Mouse (Mus musculus): ENCODE results near the gene Txnrd1.

DNA sequence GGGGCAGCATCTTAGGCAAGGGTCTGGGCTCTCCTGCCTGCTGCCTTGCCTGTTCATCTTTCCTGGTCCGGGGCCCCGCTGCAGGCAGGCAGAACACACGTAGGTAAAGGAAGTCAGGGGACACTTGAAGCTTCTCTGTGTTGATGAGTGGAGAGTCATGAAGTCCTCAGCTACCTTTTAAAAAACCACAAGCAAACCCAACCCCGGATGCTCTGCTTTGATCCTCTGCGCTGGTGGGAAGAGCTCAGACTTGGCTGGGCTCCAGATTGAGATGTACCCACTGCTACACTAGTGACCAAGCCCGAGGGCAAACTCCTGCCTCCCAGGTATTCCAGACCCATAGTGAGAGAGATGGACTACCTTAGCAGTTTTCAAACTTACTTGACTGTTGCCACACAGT, 53.6 kb downstream of the Txnrd1 start:
- no peak for TF ChIP-seq CTCF (IDR thresholded peaks at IDR 0.05; ENCODE audit: borderline replicate concordance, insufficient read depth, low read depth, low read length)
- no peak for TF ChIP-seq POLR2A (IDR thresholded peaks at IDR 0.05; ENCODE audit: borderline replicate concordance, insufficient read depth, low read length)

Measured in cerebellum, adult 2 months (tissue).